Mouse (Mus musculus): ENCODE results near the gene Zfp622. TPM values are rescaled to one million over a fixed set of nuclear protein-coding genes. Genes with fewer than 3 reads are reported as not detected.

Zfp622 gene
- polyA plus RNA-seq (2017; shearing (Covaris generic)): 10 to 100 TPM in 1 of 2 experiments, 1 to 10 TPM in 1; 8.8 to 15.9 TPM

DNA sequence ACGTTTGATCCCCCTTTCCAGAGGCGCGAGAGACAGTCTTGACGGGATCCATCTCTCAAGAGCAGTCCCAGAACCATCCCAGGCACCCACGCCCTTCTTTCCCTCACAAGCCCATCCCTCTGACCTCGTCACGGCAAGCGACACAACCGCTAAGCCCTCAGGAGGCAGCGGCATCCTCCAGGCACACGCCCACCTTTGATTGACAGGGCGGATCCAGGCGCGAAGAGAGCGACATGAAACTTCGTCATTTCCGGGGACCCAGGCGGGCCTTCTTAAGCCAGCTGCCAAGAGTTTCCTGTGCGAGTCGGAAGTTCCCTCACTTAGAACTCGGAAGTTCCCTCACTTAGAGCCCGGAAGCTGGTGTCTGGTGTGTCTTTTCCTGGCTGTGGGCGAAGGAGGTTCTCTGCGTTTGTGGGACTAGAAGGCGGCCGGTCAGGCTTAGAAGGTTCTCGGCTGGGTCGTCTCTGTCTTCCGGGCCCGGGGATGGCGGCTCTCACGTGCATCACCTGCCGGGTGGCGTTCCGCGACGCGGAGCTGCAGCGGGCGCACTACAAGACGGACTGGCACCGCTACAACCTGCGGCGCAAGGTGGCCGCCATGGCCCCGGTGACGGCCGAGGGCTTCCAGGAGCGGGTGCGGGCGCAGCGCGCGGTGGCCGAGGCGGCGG is at the start of gene Zfp622:
Gene Zfp622 (plus strand): TSS at position 300 of the 667 bp plus-strand sequence.
- ATAC-seq: peak; percentile 93

DNA sequence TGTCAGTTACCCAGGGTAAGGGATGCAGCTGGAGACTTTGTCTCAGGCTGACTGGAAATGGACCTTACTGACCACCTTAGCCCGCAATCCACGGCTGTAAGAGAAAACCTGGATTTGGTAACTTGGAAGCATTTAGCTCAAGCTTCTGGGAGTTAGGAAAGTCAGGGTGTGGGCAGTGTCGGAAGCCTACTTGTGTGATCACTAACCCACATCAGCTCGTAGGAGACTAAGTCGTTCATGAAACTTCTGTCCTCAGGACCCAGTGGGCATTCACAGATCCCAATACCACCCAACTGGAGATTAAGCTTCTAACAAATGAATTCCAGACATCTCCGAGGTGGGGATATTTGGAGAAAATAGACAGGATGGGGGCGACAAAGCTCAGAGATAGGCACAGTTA is 49.8 kb upstream of the Zfp622 start:
- ATAC-seq: no peak

DNA sequence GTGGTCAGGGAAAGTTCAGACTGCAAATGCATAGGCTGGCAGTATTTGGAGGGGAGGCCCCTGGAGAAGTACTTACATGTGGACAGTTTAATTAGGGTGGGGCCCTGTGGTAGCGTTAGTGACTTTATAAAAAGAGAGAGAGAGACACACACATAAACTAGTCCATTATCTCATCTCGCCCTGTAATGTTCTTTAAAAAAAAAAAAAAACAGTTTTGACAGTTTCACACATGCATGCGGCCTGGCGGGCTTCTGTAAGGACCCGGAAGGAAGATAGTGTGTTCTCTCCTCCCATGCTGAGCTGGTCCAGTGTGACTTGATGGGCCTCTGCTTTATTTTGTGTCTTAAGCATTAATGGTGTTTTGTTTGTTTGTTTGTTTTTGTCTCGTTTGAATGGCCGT is 45.7 kb upstream of the Zfp622 start:
- no peak for ATAC-seq

DNA sequence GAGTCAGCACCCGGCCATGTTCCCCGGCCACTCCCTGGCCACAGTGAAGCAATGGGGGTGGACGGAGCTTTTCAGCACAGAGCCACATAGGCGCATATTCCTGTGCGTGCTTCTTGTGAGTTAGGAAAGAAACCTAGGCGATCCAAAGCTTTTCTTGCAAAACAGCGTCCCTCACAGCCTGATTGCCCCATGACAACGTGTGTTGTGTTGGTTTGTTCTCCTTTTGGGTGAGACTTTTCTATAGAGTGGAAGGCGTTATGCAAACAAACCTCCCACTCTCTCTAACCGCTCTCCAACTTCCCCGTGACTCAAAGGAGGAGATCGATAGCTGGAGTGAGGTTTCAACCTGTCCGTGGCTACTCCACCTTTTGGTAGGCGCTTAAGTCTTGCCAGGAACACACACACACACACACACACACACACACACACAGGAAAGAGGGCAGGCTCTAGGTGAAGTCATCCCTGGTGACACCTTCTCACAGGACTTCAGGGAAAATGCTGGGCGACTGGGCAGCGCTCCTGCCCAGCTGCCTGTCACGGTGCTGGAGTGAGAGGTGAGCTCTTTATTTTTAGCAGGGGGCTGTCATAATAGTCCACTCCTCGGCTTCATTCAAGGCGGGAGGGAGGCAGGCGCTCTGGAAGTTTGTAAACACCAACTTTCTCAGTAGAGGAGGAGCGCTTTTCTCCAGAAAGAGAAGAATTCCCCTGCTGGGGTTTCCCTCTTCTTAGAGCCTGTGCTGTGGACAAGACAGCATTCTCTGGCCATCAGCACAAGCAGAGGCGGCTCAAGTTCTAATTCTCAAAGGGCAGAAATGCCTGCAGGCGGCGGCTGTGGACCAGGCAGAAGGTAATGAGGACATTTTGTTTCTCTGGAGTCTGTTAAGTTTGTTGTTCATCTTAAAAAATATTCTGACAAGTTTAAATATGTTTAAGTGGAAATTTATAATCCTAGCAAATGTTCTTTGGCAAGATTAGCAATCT is 43.5 kb upstream of the Zfp622 start:
- ATAC-seq: no peak

DNA sequence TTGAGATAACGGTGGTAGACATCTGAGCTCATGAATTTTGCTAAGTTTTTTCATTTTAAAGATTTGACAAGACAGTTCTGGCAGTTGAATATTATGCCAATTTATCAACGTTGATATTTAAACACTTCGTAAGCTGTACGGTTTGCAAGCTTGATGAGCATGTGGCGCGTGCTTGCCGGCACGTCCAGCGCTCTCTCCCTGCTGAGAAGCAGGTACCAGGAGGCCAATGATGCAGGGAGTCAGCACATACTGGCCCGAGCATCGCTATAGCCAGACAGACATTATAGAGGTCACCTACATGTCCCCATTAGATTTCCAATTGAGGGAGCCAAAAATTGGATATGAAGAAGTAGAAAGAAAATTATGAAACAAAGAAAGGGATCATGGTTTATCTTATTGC is 42.7 kb upstream of the Zfp622 start:
- no peak for ATAC-seq

DNA sequence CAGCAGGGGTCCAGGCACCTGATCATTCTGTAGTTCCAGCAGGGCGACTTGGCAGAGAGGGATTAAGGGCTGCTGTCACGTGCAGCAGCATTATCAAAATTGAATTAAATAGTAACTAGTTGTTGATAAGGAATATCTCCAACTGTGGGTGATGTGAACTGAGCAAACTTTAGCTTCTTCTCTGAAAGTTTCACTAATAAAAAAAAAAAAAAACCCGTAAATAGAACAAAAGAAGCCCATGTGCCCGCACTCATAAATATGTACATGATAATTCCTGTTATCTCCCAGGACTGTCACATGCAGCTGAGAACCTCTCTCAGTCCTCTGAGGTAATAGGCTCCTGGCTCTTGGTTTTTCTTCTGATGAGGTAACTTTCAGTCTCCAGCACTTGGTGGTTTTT is 41.8 kb upstream of the Zfp622 start:
- no peak for ATAC-seq

DNA sequence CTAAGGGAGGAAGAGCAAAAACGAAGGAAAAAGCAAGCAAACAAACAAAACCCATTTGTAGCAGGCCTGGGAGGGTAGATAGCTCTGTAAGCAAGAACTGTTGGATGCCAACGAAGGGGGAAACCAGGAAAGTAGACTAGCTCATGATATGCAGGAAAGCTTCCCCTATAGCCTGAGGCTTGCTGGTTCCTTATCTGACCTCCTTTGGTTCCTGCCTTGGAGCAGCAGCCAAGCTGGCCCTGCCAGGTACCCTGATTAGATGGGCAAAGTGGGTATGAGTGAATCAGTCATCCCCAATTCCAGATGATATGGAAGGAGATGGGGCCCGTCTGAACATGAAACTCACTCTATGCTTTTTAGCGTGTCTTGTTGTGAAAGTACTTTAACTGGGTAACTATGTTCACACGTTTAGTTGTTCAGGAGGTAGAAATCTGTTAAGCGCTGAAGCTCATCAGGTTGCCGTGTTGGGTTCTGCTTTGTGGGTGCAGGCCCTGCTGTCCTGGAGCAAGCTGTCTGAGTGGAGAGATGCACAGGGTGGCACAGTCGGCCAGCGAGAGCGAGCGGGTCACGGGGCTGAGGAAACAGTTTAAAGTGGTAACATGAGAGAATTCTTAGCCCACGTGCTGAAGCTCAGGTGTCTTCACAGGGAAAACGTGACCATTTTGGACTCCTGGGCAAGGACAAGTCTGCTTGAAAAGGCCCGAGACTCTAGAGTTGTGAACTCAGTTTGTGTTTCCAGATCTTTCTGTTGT is 40.6 kb upstream of the Zfp622 start:
- ATAC-seq: no peak

DNA sequence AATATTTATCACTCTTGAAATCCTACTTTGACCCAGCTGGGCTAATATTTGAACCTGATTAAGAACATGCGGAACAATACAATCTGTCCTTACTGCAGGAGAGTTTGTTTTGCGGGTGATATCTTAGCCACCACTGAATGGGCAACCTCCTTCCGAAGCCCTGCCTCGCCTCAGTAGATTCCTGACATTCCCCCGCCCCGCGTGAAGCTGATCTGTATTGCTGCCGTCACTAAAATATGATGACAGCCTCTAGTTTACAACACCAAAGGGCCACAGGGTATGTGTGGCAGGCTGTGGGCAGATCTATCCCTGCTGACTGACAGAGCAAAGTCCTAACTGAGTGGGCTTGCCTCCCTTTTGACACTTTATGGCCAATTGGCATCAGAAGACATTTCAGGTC is 38.9 kb upstream of the Zfp622 start:
- ATAC-seq: no peak

DNA sequence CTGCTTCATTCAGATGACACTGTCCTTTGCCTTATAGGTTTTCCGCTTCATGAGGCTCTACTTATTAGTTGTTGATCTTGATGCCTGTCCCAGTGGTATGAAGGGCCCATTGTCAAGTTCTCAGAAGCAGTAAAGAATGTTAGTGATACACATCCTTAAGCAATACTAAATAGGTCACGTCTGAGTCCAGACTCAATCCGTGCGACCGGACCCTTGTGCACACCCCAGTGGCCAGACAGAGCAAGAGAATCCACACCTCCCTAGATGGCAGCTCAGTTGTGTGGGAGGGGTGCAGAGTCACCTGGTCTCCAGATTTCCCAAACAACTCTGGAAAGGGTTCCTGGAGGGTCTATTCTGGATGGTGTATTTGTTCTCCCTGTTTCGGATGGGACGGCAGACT is 37.7 kb upstream of the Zfp622 start:
- ATAC-seq: no peak

DNA sequence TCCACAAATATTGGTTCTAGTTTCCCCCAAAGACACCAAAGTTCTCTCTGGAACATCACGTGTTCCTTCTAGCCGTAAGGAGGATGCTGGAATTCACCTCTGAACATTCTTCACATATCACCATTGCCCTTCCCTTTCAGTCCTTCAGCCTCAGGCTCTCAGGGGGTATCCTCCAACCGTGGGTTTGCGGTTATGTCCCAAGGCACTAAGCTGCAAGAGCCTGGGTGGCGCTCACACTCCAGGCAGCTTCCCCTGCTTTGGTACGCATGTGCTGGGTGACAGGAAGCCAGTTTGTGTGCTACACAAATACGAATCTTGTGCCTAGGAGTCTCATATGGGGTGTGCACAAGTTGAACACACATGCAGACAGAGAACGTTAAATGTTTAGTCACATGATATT is 36.8 kb upstream of the Zfp622 start:
- no peak for ATAC-seq

DNA sequence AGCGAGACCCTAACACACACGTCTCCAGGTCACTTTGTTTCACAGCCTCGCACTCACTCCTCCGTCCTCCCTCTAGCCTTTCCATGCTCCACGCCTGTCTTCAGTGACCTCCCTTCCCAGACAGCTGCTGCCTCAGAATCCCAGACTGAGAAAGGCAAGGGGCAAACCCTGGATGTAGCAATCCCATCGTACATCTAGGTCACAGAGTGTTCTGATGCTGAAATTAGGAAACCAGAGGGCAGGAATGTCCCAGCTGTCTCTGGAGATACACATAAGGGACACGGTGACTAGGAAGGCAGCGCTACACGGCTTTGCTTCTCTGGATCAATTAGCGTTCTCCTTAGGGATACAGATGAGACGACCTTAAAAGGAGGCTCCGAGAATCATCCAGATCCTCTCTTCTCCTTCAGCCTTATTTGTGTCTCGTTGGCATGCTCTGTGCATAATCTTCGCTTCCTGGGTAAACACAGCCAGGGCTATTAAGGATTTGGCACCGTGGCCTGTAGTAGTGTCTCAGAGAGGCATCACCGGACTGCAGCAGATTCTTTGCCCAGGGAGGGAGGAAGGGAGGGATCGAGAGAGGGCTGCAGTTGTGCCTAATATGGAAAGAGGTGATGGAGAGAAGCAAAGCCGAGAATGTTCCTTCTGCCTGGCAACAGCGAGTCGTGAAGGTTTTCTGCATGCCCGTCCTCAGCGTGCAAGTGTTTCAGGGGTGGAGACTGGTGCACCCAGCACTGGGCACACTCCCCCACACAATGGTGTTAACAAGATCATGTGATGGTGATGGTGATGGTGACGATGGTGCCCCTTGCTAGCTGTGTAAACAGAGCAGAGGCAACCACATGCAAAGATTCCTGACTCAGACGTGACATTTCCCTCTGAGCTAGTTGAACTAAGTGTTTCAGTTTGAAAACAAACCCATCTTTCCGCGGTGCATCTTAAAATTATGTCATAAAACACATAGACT is 35.6 kb upstream of the Zfp622 start:
- peak; percentile 80 for ATAC-seq

DNA sequence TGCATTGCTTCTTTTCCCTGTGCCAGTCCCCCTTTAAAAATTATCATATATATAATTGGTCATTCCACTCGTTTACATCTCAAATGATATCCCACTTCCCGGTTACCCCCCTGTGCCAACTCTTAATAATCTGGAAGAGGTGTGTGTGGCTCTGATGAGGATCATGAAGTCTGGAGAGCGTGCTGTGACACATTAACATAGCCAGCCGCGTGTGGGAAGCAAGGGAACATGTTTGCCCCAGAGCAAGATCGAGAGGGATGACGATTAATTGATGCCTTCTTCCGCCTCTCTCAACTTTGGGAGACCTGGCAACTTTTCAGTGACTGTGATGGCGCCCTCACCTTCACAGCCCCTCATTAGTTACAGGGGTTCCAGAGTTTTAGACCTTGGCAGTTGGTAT is 34.5 kb upstream of the Zfp622 start:
- ATAC-seq: no peak

DNA sequence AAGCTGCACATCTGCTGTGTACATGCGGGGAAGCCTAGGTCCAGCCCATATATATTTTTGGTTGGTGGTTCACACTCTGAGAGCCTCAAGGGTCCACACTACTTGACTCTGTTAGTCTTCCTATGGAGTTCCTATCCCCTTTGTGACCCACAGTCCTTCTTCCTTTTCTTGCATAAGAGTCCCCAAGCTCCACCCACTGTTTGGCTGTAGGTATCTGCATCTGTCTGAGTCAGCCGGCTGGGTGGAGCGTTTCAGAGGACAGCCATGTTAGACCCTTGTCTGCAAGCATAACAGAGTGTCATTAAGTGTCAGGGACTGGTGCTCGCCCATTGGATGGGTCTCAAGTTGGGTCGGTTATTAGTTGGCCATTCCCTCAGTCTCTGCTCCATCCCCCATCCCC is 33.6 kb upstream of the Zfp622 start:
- no peak for ATAC-seq

DNA sequence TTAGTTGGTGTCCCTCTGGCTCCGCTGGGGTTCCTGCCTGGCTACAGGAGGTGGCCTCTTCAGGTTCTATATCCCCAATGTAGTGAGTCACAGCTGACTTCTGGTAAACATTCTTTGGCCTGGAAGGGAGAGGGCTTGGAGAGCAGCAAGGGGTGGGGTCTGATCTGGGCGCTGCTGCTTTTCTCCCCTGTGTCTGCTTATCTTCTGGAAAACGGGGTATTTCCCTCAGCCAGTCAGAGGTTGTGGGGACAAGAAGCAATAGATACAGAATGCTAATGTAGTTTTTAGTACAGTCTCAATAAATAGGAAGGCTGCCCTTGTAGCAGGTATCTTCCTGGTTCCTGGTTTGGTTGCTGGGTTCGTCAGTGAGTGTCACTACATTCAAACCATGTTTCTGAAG is 33.1 kb upstream of the Zfp622 start:
- no peak for ATAC-seq

DNA sequence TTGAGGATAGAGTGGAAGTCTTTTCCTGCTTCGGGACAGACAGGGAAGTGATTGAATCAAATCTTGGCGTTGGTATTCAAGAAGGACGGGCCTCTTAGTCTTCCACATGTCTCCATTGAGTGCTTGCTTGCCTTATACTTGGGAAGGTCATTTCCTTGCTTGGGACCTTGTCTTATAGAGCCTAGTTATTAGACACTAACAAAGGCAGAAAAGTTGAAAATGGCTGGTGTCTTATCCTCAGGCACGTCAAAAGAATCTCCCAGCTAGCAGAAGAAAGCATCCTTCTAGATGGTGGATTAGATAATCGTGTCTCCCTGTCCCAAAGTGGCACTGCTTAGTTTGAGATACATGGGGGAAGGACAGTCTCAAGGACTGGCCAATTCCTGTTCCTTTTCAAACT is 28.2 kb upstream of the Zfp622 start:
- no peak for ATAC-seq

DNA sequence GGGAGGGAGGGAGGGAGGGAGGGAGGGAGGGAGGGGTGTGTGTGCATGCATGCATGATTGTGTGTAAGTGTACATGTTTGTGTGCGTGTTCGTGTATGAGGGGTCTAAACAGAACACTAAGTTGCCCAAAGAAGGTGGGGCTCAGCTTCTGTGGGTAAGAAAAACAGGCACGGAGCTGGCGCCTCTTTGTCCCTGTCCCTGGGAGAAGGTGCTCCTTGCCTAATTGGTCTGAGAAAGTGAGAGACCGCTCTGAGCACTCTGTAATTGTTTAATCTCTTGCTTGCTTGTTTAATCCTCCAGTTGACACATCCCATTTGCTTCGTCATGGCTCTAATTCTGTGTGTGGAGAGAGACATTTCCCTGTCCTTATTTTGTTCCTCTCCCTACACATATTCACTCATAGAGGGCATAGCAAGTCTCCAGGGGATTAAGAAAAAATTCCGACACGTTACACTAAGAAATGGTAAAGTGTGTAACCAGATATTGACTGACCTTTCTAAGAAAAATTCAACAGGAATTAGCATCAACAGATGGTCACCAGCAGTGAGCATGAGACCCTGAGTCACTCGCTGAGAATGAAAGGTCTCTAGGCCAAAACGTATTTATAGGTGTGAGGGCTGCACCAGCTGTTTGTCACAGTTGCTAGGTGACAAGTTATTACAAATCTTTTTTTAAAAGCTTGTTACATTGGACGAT is 27.6 kb upstream of the Zfp622 start:
- no peak for ATAC-seq

DNA sequence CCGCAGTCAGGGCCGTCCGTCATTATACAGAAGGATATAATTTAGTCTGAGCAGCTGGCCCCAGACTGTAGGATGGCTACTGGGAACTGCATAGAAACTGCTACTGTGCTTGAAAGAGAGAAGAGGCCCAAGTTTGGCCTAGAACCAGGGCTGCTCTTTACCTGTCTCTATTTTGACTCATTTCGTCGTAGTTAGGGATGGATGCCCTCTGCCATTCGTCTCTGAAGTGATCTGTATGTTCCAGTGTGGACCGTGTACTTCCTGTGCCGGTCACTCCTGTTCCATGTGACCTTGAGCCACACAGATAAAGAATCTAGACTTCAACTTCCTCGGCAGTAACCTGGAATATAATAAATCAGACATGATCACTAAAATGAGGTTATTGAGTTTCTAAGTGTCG is 26.5 kb upstream of the Zfp622 start:
- ATAC-seq: no peak

DNA sequence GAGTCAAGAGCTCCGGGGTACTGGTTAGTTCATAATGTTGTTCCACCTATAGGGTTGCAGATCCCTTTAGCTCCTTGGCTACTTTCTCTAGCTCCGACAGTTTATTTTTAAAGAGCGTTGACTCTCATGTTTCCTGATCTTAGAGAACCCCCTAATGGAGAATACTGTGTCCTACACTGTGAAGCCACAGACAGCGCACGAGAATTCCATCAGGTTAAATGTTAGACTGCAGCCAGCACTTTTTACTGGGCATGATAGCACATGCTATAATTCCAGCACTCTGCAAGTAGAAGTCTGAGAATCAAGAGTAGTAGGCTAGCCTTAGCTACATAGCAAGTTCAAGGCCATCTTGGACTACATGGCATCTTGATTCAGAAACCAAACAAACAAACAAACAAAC is 24.8 kb upstream of the Zfp622 start:
- ATAC-seq: peak; percentile 49

DNA sequence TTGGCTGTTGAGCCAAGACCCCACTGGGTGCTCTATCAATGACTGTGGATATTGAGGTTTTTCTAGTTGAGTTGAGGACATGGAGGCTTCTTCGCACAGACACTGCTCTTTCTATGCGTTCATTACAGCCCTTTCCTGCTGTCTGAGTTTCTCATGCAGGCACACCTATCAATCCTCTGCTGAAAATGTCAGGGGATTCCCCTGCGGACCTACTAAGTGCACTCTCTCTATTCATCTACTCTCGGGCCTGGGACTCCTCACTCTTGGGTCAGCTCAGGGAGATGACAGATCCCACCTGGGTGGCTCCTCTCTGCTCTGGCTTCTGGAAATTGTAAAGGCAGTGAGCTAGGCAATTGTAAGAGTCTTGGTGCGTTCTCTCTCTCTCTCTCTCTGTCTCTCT is 23.9 kb upstream of the Zfp622 start:
- ATAC-seq: no peak

DNA sequence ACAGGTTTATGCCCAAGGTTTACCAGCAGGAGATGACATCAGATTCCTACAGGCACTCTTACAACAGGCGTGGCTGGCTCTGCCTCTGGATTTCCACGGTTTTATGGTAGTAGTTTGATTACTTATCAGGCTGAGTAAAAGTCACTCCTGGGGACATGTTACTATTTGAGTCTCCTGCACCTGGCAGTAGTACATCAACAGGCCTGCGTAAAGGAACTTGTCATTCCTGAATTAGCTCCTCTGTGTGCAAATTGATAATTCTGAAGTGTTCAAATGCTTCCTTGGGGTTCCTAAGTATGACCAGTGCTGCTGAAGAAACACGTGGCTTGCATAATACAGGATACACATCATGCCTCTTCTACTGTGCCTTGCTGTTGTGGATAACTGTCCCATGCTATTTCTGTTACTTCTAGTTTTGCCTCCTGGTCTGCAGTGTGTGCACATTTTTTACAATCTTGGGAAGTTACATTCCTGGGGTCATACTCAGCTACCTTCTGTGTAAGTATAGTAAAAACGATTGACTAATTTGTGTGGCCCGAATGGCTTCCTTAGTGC is 17.9 kb upstream of the Zfp622 start:
- no peak for ATAC-seq

DNA sequence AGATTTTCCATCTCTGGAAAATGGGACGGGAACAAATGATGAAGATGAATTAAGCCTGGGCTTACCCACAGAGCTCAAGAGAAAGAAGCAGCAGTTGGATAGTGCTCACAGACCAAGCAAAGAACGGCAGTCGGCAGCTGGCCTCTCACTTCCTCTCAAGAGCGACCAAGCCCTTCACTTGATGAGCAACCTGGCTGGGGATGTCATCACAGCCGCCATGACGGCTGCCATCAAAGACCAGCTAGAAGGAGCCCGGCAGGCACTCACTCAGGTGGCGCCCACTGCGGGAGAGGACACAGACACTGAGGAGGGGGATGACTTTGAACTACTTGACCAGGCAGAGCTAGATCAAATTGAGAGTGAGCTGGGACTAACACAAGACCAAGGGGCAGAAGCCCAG is 12.6 kb upstream of the Zfp622 start:
- ATAC-seq: no peak
